ENCODE assay signal across 28 mouse cellular contexts in genomic region chr11:99019844-99020243, GRCm38 (mm10). TPM values are rescaled to one million over a fixed set of nuclear protein-coding genes. Genes with fewer than 3 reads are reported as not detected.
"Had no signal": no experiment of that assay in that cellular context is flagged by ENCODE, and none has a peak within 500 bp of the region (broad histone marks: within the 10 kb centered on the region; RNA-seq: fewer than 3 reads in every experiment).

No protein-coding gene starts in this region.

- H3K36me3 ChIP-seq: hindbrain, embryonic 15.5 days had no signal

- DNase-seq: gastrocnemius, postnatal 14 days; gastrocnemius, postnatal 36 days; heart, adult 18-20 months; heart, postnatal 14 days; heart, postnatal 36 days; kidney, adult 11 months; kidney, adult 2 months; kidney, adult 9 months; kidney, postnatal 14 days; kidney, postnatal 36 days; layer of hippocampus, adult 9-11 months; layer of hippocampus, postnatal 36 days; left cerebral cortex, postnatal 4 days; lung, adult 18-20 months had no signal

- H3K27me3 ChIP-seq: hindbrain, embryonic 13.5 days; hindbrain, embryonic 15.5 days; kidney, embryonic 15.5 days; limb, embryonic 13.5 days; limb, embryonic 15.5 days had no signal

- H3K9ac ChIP-seq: hindbrain, embryonic 13.5 days; hindbrain, embryonic 15.5 days; kidney, embryonic 15.5 days; limb, embryonic 13.5 days; limb, embryonic 15.5 days; liver, embryonic 14.5 days had no signal

- H3K9me3 ChIP-seq: hindbrain, embryonic 13.5 days; hindbrain, embryonic 15.5 days; kidney, embryonic 15.5 days; limb, embryonic 13.5 days; limb, embryonic 15.5 days had no signal

- ATAC-seq: hindbrain, postnatal 0 days; intestine, embryonic 16.5 days had no signal

- H3K4me3 ChIP-seq: hindbrain, embryonic 13.5 days; hindbrain, embryonic 15.5 days; kidney, embryonic 15.5 days; limb, embryonic 13.5 days; limb, embryonic 15.5 days had no signal

- H3K27ac ChIP-seq: hindbrain, embryonic 13.5 days; hindbrain, embryonic 15.5 days; hindbrain, postnatal 0 days; kidney, embryonic 15.5 days; kidney, postnatal 0 days; limb, embryonic 13.5 days; limb, embryonic 15.5 days; liver, embryonic 14.5 days had no signal

- H3K4me2 ChIP-seq: heart, embryonic 11.5 days; hindbrain, embryonic 13.5 days; hindbrain, embryonic 15.5 days; kidney, embryonic 15.5 days; limb, embryonic 13.5 days; limb, embryonic 15.5 days had no signal

RNA-seq across cellular contexts. Expression of gene Gjd3, which starts 37.0 kb away (rescaled TPM):
- total RNA-seq: gastrocnemius, adult 18-20 months; gastrocnemius, adult 8-10 months; gastrocnemius, postnatal 14 days; gastrocnemius, postnatal 36 days; hematopoietic stem cell, adult 5-6 weeks had no signal
- polyA plus RNA-seq: intestine, embryonic 16.5 days; limb, embryonic 11.5 days; liver, embryonic 14.5 days had no signal
